9 mouse cellular contexts compared by ENCODE assay signal in the genomic region with DNA sequence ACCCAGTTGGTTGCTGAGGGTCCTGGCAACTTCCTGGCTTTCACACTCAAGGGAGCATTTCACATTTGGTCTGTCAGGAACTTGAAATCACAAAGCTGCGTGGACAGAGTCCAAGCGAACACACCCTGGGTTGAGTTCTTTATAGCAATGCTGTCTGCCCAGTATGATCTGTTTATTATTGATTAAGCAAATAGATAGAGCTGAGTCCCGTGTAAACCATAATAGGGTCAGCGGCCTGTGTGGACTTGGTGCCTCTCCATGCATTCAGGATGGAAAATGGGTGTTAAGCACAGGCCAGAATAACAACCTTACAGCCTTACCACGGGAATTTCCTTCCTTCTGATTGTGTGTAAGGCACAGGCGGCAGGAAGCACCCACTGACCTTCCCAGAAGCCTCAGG. TPM values are rescaled to one million over a fixed set of nuclear protein-coding genes. Genes with fewer than 3 reads are reported as not detected.
DNase-seq lines count a peak whose midpoint lies in the region; ATAC-seq lines count a peak whose summit lies in the region.
"Had no signal": no experiment of that assay in that cellular context is flagged by ENCODE, and none has a peak within 500 bp of the region (broad histone marks: within the 10 kb centered on the region; RNA-seq: fewer than 3 reads in every experiment).

No protein-coding gene starts in this region.

- no peak overlapping the region for H3K4me3 ChIP-seq in midbrain, embryonic 11.5 days (ENCODE audit: low read depth, low read length)
- H3K4me3 ChIP-seq in midbrain, embryonic 16.5 days (ENCODE audit: low read depth, low read length) = no peak overlapping the region
- H3K4me3 ChIP-seq in stomach, embryonic 16.5 days (replicated peaks; ENCODE audit: low read length) = no peak overlapping the region
- H3K4me3 ChIP-seq in limb, embryonic 10.5 days = no peak overlapping the region

- H3K4me1 ChIP-seq in midbrain, embryonic 11.5 days (ENCODE audit: control insufficient read depth, insufficient read depth, low read length) = peaks cover 7% of the 10 kb centered on the region
- peaks cover 10% of the 10 kb centered on the region; the same call in 1 of the 2 replicates for H3K4me1 ChIP-seq in midbrain, embryonic 16.5 days (ENCODE audit: control insufficient read depth, insufficient read depth, low read length)
- peaks cover 23% of the 10 kb centered on the region for H3K4me1 ChIP-seq in stomach, embryonic 16.5 days (ENCODE audit: control insufficient read depth, insufficient read depth, low read length)
- H3K4me1 ChIP-seq in limb, embryonic 10.5 days = peaks cover 6% of the 10 kb centered on the region; the same call in 1 of the 2 replicates

- DNase-seq in midbrain, embryonic 11.5 days (ENCODE audit: low spot score, missing footprints) = peak; percentile 79
- DNase-seq in heart, postnatal 10 days = peak; percentile 33 to 49
- DNase-seq in large intestine, adult 2 months (ENCODE audit: low read depth, low spot score) = peak; percentile 75
- DNase-seq in cerebellum, postnatal 10 days = no peak
- DNase-seq in limb, embryonic 10.5 days (ENCODE audit: low spot score) = no peak
- DNase-seq: adrenal gland, adult 8-10 months had no signal

- no peaks in the 10 kb centered on the region for H3K9me3 ChIP-seq in midbrain, embryonic 11.5 days (ENCODE audit: control insufficient read depth, low read length)
- no peaks in the 10 kb centered on the region; the same call in 1 of the 2 replicates for H3K9me3 ChIP-seq in midbrain, embryonic 16.5 days (replicated peaks; ENCODE audit: control insufficient read depth, low read length, poor library complexity, severe bottlenecking)
- H3K9me3 ChIP-seq in stomach, embryonic 16.5 days (replicated peaks; ENCODE audit: control insufficient read depth, low read length) = peaks cover 3% of the 10 kb centered on the region; the same call in 1 of the 2 replicates
- H3K9me3 ChIP-seq in limb, embryonic 10.5 days (replicated peaks) = no peaks in the 10 kb centered on the region

- no peak overlapping the region for H3K4me2 ChIP-seq in midbrain, embryonic 11.5 days
- no peak overlapping the region for H3K4me2 ChIP-seq in midbrain, embryonic 16.5 days (ENCODE audit: low read length)
- no peak overlapping the region for H3K4me2 ChIP-seq in stomach, embryonic 16.5 days (ENCODE audit: low read depth, low read length)

- no peak overlapping the region for H3K9ac ChIP-seq in midbrain, embryonic 11.5 days (ENCODE audit: low read length)
- H3K9ac ChIP-seq in midbrain, embryonic 16.5 days (ENCODE audit: low read depth, low read length) = no peak overlapping the region
- H3K9ac ChIP-seq in stomach, embryonic 16.5 days (ENCODE audit: low read length) = no peak overlapping the region

- 71% methylated on average over 6 of the region's 6 CpGs for WGBS in midbrain, embryonic 11.5 days
- 63% methylated on average over 6 of the region's 6 CpGs for WGBS in midbrain, embryonic 16.5 days
- WGBS in large intestine, adult 2 months = 16% methylated on average over 6 of the region's 6 CpGs
- 36% methylated on average over 6 of the region's 6 CpGs for WGBS in stomach, embryonic 16.5 days
- WGBS in limb, embryonic 10.5 days = 68% methylated on average over 6 of the region's 6 CpGs

- ATAC-seq in midbrain, embryonic 11.5 days (ENCODE audit: low FRiP score) = no peak
- no peak for ATAC-seq in midbrain, embryonic 16.5 days
- ATAC-seq in stomach, embryonic 16.5 days (ENCODE audit: insufficient read depth, low FRiP score) = peak; percentile 75
- ATAC-seq in cerebellum, adult (ENCODE audit: insufficient number of reproducible peaks, low FRiP score, low TSS enrichment) = no peak

- H3K27ac ChIP-seq in midbrain, embryonic 11.5 days (ENCODE audit: low read depth, low read length) = no peak overlapping the region
- no peak overlapping the region for H3K27ac ChIP-seq in midbrain, embryonic 16.5 days (ENCODE audit: low read length)
- H3K27ac ChIP-seq in stomach, embryonic 16.5 days (ENCODE audit: low read length) = peak overlapping the region; percentile 63
- H3K27ac ChIP-seq in limb, embryonic 10.5 days = no peak overlapping the region

- H3K27me3 ChIP-seq in midbrain, embryonic 11.5 days (ENCODE audit: control insufficient read depth, insufficient read depth, low read length) = no peaks in the 10 kb centered on the region
- no peaks in the 10 kb centered on the region for H3K27me3 ChIP-seq in midbrain, embryonic 16.5 days (ENCODE audit: control insufficient read depth, insufficient read depth, low read depth, low read length)
- no peaks in the 10 kb centered on the region for H3K27me3 ChIP-seq in stomach, embryonic 16.5 days (ENCODE audit: control insufficient read depth, insufficient read depth, low read length)
- no peaks in the 10 kb centered on the region for H3K27me3 ChIP-seq in limb, embryonic 10.5 days (ENCODE audit: low read depth, poor library complexity, severe bottlenecking)

- intact Hi-C loops in heart, postnatal 10 days (cut with DNase I) = no loop called here

- H3K36me3 ChIP-seq in midbrain, embryonic 11.5 days (ENCODE audit: control insufficient read depth, insufficient read depth, low read length) = no peaks in the 10 kb centered on the region
- no peaks in the 10 kb centered on the region for H3K36me3 ChIP-seq in midbrain, embryonic 16.5 days (ENCODE audit: control insufficient read depth, insufficient read depth, low read length)
- H3K36me3 ChIP-seq in stomach, embryonic 16.5 days (ENCODE audit: control insufficient read depth, insufficient read depth, low read length) = no peaks in the 10 kb centered on the region
- no peaks in the 10 kb centered on the region for H3K36me3 ChIP-seq in limb, embryonic 10.5 days

RNA-seq across cellular contexts. Expression of gene Myrip, which starts 49.0 kb away (rescaled TPM):
- polyA plus RNA-seq in midbrain, embryonic 11.5 days (2014; fragmentation: Nextera tagmentation; extraction: Ambion mirVana) = 0.94 and 1.6 TPM in 2 replicates
- polyA plus RNA-seq in midbrain, embryonic 16.5 days (2015; fragmentation: Nextera tagmentation; extraction: Ambion mirVana) = 6.0 and 6.6 TPM in 2 replicates
- total RNA-seq in heart, postnatal 10 days (2021) = 1 to 10 TPM; 2.3 to 3.8 TPM
- 1.3 and 1.9 TPM in 2 replicates for polyA plus RNA-seq in large intestine, adult 2 months (2012; rRNA removed)
- polyA plus RNA-seq in stomach, embryonic 16.5 days (2015; fragmentation: Nextera tagmentation; extraction: Ambion mirVana) = 0.12 and 0.30 TPM in 2 replicates
- 0.31 TPM in 1 of 2 replicates, not detected in the other for polyA plus RNA-seq in limb, embryonic 10.5 days (2016; fragmentation: Nextera tagmentation; extraction: Ambion mirVana)

Comparison
In these comparisons a context has a peak if more than half of its experiments do, and no peak if none do; other contexts are left out.
1. DNase-seq: peak in midbrain, embryonic 11.5 days (single experiment), heart, postnatal 10 days (2 of 2) and large intestine, adult 2 months (single experiment); none in cerebellum, postnatal 10 days (0 of 2) and limb, embryonic 10.5 days (single experiment).